ENCODE assay signal across 10 mouse cellular contexts in genomic region chr11:83967436-83968204, GRCm38 (mm10). TPM values are rescaled to one million over a fixed set of nuclear protein-coding genes. Genes with fewer than 3 reads are reported as not detected.
A peak's percentile ranks its signal among the peaks of the same experiment; 100 is the strongest.
DNase-seq lines count a peak whose midpoint lies in the region; ATAC-seq and TF ChIP-seq lines count a peak whose summit lies in the region.
"Had no signal": no experiment of that assay in that cellular context is flagged by ENCODE, and none has a peak within 500 bp of the region (broad histone marks: within the 10 kb centered on the region; RNA-seq: fewer than 3 reads in every experiment).

No protein-coding gene starts in this region.

- WGBS in midbrain, postnatal 0 days: 55% methylated on average over 8 of the region's 8 CpGs
- 60% methylated on average over 8 of the region's 8 CpGs for WGBS in midbrain, embryonic 14.5 days

- H3K9me3 ChIP-seq in midbrain, postnatal 0 days (ENCODE audit: low read length): no peaks in the 10 kb centered on the region
- H3K9me3 ChIP-seq in midbrain, embryonic 14.5 days (ENCODE audit: control insufficient read depth, low read length): no peaks in the 10 kb centered on the region
- H3K9me3 ChIP-seq: embryonic facial prominence, embryonic 12.5 days had no signal

- no peak overlapping the region for H3K27ac ChIP-seq in midbrain, postnatal 0 days (ENCODE audit: low read depth, low read length)
- H3K27ac ChIP-seq in midbrain, embryonic 14.5 days (replicated peaks; ENCODE audit: low read depth, low read length): no peak overlapping the region
- H3K27ac ChIP-seq: embryonic facial prominence, embryonic 12.5 days had no signal

- H3K27me3 ChIP-seq in midbrain, postnatal 0 days (ENCODE audit: insufficient read depth, low read length): no peaks in the 10 kb centered on the region
- H3K27me3 ChIP-seq in midbrain, embryonic 14.5 days (ENCODE audit: control insufficient read depth, insufficient read depth, low read length): no peaks in the 10 kb centered on the region
- H3K27me3 ChIP-seq: embryonic facial prominence, embryonic 12.5 days had no signal

- no peak overlapping the region for H3K4me2 ChIP-seq in midbrain, postnatal 0 days (ENCODE audit: low read depth, low read length, poor library complexity, severe bottlenecking)
- no peak overlapping the region for H3K4me2 ChIP-seq in midbrain, embryonic 14.5 days (ENCODE audit: low read length)
- H3K4me2 ChIP-seq: embryonic facial prominence, embryonic 12.5 days; midbrain, embryonic 11.5 days had no signal

- ATAC-seq in midbrain, postnatal 0 days (ENCODE audit: low FRiP score): no peak
- ATAC-seq in midbrain, embryonic 14.5 days (ENCODE audit: low FRiP score, low TSS enrichment): no peak

- intact Hi-C loops in gastrocnemius, postnatal 36 days (cut with DNase I): no loop called here

- DNase-seq in gastrocnemius, postnatal 25 days: peak; percentile 4
- no peak for DNase-seq in gastrocnemius, postnatal 36 days
- DNase-seq in midbrain, postnatal 0 days (ENCODE audit: low spot score): no peak
- no peak for DNase-seq in midbrain, embryonic 14.5 days
- peak; percentile 9 for DNase-seq in R1 (ENCODE audit: low read depth, low spot score)
- peak; percentile 51 for DNase-seq in retina, postnatal 1 day
- no peak for DNase-seq in natural killer cell, adult 2 months (ENCODE audit: low spot score in 2 of 2)
- no peak for DNase-seq in kidney, postnatal 25 days

- H3K9ac ChIP-seq in midbrain, postnatal 0 days (replicated peaks; ENCODE audit: low read length, poor library complexity, severe bottlenecking): no peak overlapping the region
- H3K9ac ChIP-seq in midbrain, embryonic 14.5 days (replicated peaks; ENCODE audit: low read length): no peak overlapping the region; the same call in 1 of the 2 replicates
- H3K9ac ChIP-seq: embryonic facial prominence, embryonic 12.5 days had no signal

- TF ChIP-seq CTCF in midbrain, postnatal 0 days (IDR thresholded peaks at IDR 0.05): peak; percentile 44

- H3K4me1 ChIP-seq in midbrain, postnatal 0 days (ENCODE audit: insufficient read depth, low read length): peaks cover 6% of the 10 kb centered on the region; the same call in 1 of the 2 replicates
- H3K4me1 ChIP-seq in midbrain, embryonic 14.5 days (ENCODE audit: control insufficient read depth, insufficient read depth, low read length): peaks cover 24% of the 10 kb centered on the region

- H3K36me3 ChIP-seq in midbrain, postnatal 0 days (ENCODE audit: insufficient read depth, low read length): peaks cover 14% of the 10 kb centered on the region
- H3K36me3 ChIP-seq in midbrain, embryonic 14.5 days (ENCODE audit: control insufficient read depth, insufficient read depth, low read length): peaks cover 19% of the 10 kb centered on the region

- H3K4me3 ChIP-seq in midbrain, postnatal 0 days (ENCODE audit: low read depth, low read length): no peak overlapping the region
- no peak overlapping the region for H3K4me3 ChIP-seq in midbrain, embryonic 14.5 days (replicated peaks; ENCODE audit: low read depth, low read length)
- H3K4me3 ChIP-seq: embryonic facial prominence, embryonic 12.5 days had no signal

RNA-seq across cellular contexts. Expression of gene Synrg, which starts 3.4 kb away (rescaled TPM):
- 10 to 100 TPM; 30.5 to 32.3 TPM for total RNA-seq in gastrocnemius, postnatal 25 days (2021)
- 10 to 100 TPM; 31.0 to 34.9 TPM for total RNA-seq in gastrocnemius, postnatal 36 days (2021)
- total RNA-seq in midbrain, postnatal 0 days (2014; rRNA removed): 43.1 and 44.5 TPM in 2 replicates
- polyA plus RNA-seq in midbrain, postnatal 0 days (2015; fragmentation: Nextera tagmentation; extraction: Ambion mirVana): 15.3 and 17.1 TPM in 2 replicates
- 25.8 and 34.2 TPM in 2 replicates for polyA plus RNA-seq in midbrain, embryonic 14.5 days (2014; fragmentation: Nextera tagmentation; extraction: Ambion mirVana)

RNA-seq across cellular contexts. Expression of gene Ddx52, which starts 25.8 kb away (rescaled TPM):
- total RNA-seq in gastrocnemius, postnatal 25 days (2021): 1 to 10 TPM; 8.6 to 8.7 TPM
- total RNA-seq in gastrocnemius, postnatal 36 days (2021): 1 to 10 TPM; 8.5 to 9.6 TPM
- total RNA-seq in midbrain, postnatal 0 days (2014; rRNA removed): 14.6 and 16.4 TPM in 2 replicates
- polyA plus RNA-seq in midbrain, postnatal 0 days (2015; fragmentation: Nextera tagmentation; extraction: Ambion mirVana): 16.1 and 16.3 TPM in 2 replicates
- polyA plus RNA-seq in midbrain, embryonic 14.5 days (2014; fragmentation: Nextera tagmentation; extraction: Ambion mirVana): 22.5 and 28.8 TPM in 2 replicates

Comparison
In these comparisons a context has a peak if more than half of its experiments do, and no peak if none do; other contexts are left out.
1. DNase-seq: peak in gastrocnemius, postnatal 25 days (single experiment), R1 (single experiment) and retina, postnatal 1 day (single experiment); none in gastrocnemius, postnatal 36 days (0 of 2), midbrain, postnatal 0 days (single experiment), midbrain, embryonic 14.5 days (single experiment), natural killer cell, adult 2 months (0 of 2) and kidney, postnatal 25 days (0 of 2).